In genomic region chr11:87875436-87875835, GRCm38 (mm10) we compare ENCODE assay signal across 30 mouse cellular contexts. TPM values are rescaled to one million over a fixed set of nuclear protein-coding genes. Genes with fewer than 3 reads are reported as not detected.
"Had no signal": no experiment of that assay in that cellular context is flagged by ENCODE, and none has a peak within 500 bp of the region (broad histone marks: within the 10 kb centered on the region; RNA-seq: fewer than 3 reads in every experiment).

Gene Epx (minus strand): TSS chr11:87875536.

- ATAC-seq: hindbrain, postnatal 0 days; intestine, embryonic 16.5 days; liver, embryonic 12.5 days had no signal

- H3K9me3 ChIP-seq: heart, embryonic 10.5 days; heart, embryonic 12.5 days; hindbrain, embryonic 12.5 days; hindbrain, embryonic 15.5 days; kidney, embryonic 15.5 days; limb, embryonic 13.5 days; limb, embryonic 15.5 days; liver, embryonic 12.5 days had no signal

- H3K4me3 ChIP-seq: gastrocnemius, adult 2 months; heart, embryonic 10.5 days; heart, embryonic 12.5 days; hindbrain, embryonic 12.5 days; hindbrain, embryonic 15.5 days; kidney, embryonic 15.5 days; limb, embryonic 13.5 days; limb, embryonic 15.5 days; liver, embryonic 12.5 days had no signal

- DNase-seq: gastrocnemius, adult 2 months; gastrocnemius, postnatal 10 days; gastrocnemius, postnatal 25 days; heart, adult 18-20 months; heart, postnatal 10 days; heart, postnatal 4 days; kidney, adult 11 months; kidney, adult 2 months; kidney, adult 9 months; kidney, postnatal 14 days; kidney, postnatal 36 days; layer of hippocampus, adult 9-11 months; layer of hippocampus, postnatal 36 days; left cerebral cortex, postnatal 4 days had no signal

- H3K27me3 ChIP-seq: hindbrain, embryonic 12.5 days; hindbrain, embryonic 15.5 days; kidney, embryonic 15.5 days; limb, embryonic 13.5 days; limb, embryonic 15.5 days had no signal

- H3K36me3 ChIP-seq: heart, embryonic 10.5 days; heart, embryonic 12.5 days; hindbrain, embryonic 12.5 days; hindbrain, embryonic 15.5 days; kidney, embryonic 15.5 days; limb, embryonic 13.5 days; limb, embryonic 15.5 days; liver, embryonic 12.5 days had no signal

- H3K4me1 ChIP-seq: heart, embryonic 12.5 days; hindbrain, embryonic 12.5 days; hindbrain, embryonic 15.5 days; liver, embryonic 12.5 days had no signal

- H3K27ac ChIP-seq: gastrocnemius, adult 2 months; heart, embryonic 10.5 days; hindbrain, embryonic 12.5 days; hindbrain, embryonic 15.5 days; hindbrain, postnatal 0 days; kidney, embryonic 15.5 days; kidney, postnatal 0 days; limb, embryonic 13.5 days; limb, embryonic 15.5 days; liver, embryonic 12.5 days had no signal

RNA-seq across cellular contexts. Expression of gene Epx, which starts in this region (rescaled TPM):
- total RNA-seq: gastrocnemius, adult 2 months; gastrocnemius, postnatal 25 days; gastrocnemius, postnatal 4 days; heart, adult 18-20 months; heart, adult 8-10 months; heart, postnatal 10 days; heart, postnatal 25 days; heart, postnatal 4 days; layer of hippocampus, postnatal 36 days; left cerebral cortex, adult 18-20 months; liver, adult 2 months had no signal
- polyA plus RNA-seq: kidney, adult 2 months; liver, adult 2 months had no signal
